Mouse (Mus musculus): Measurements from ENCODE around the gene Plekhh2.

The Plekhh2 gene

GRCm38 (mm10) chr17:84511682-84512515 lies at the start of gene Plekhh2:
Gene Plekhh2, plus strand, starts transcription at chr17:84511895.
- in situ Hi-C loops (cut with MboI), result no loop called here

GRCm38 (mm10) chr17:84465753-84466608 lies 45.7 kb upstream of the Plekhh2 start, which contains the start of gene Thada:
Gene Thada, minus strand, starts transcription at chr17:84466205.
- in situ Hi-C loops (cut with MboI), result no loop called here

GRCm38 (mm10) chr17:84474312-84474711 lies 37.4 kb upstream of the Plekhh2 start:
- in situ Hi-C loops (cut with MboI), result no loop called here

- in situ Hi-C loops (cut with MboI), result loop anchor here (25.0 kb wide), 1 partner anchor 1440 kb away; no protein-coding TSS in a partner anchor
Measured at GRCm38 (mm10) chr17:84477176-84477575, 34.5 kb upstream of the Plekhh2 start.

- in situ Hi-C loops (cut with MboI), result loop anchor here (25.0 kb wide), 1 partner anchor 1441 kb away; no protein-coding TSS in a partner anchor
Measured at GRCm38 (mm10) chr17:84478276-84478675, 33.4 kb upstream of the Plekhh2 start.

- in situ Hi-C loops (cut with MboI), result loop anchor here (25.0 kb wide), 1 partner anchor 1443 kb away; no protein-coding TSS in a partner anchor
Measured at GRCm38 (mm10) chr17:84480464-84481355, 31.0 kb upstream of the Plekhh2 start.

GRCm38 (mm10) chr17:84482831-84483230 lies 28.9 kb upstream of the Plekhh2 start:
- in situ Hi-C loops (cut with MboI), result loop anchor here (25.0 kb wide), 1 partner anchor 1446 kb away; no protein-coding TSS in a partner anchor

- in situ Hi-C loops (cut with MboI), result loop anchor here (25.0 kb wide), 1 partner anchor 1446 kb away; no protein-coding TSS in a partner anchor
Measured at GRCm38 (mm10) chr17:84483673-84484320, 27.9 kb upstream of the Plekhh2 start.

- in situ Hi-C loops (cut with MboI), result loop anchor here (25.0 kb wide), 1 partner anchor 1450 kb away; no protein-coding TSS in a partner anchor
Measured at GRCm38 (mm10) chr17:84487415-84487814, 24.3 kb upstream of the Plekhh2 start.

GRCm38 (mm10) chr17:84492255-84492880 lies 19.3 kb upstream of the Plekhh2 start:
- in situ Hi-C loops (cut with MboI), result loop anchor here (25.0 kb wide), 1 partner anchor 1455 kb away; no protein-coding TSS in a partner anchor

- in situ Hi-C loops (cut with MboI), result loop anchor here (25.0 kb wide), 1 partner anchor 1460 kb away; no protein-coding TSS in a partner anchor
Measured at GRCm38 (mm10) chr17:84497026-84497425, 14.7 kb upstream of the Plekhh2 start.

- in situ Hi-C loops (cut with MboI), result loop anchor here (25.0 kb wide), 1 partner anchor 1460 kb away; no protein-coding TSS in a partner anchor
Measured at GRCm38 (mm10) chr17:84497559-84497958, 14.1 kb upstream of the Plekhh2 start.

GRCm38 (mm10) chr17:84497972-84498604 lies 13.6 kb upstream of the Plekhh2 start:
- in situ Hi-C loops (cut with MboI), result loop anchor here (25.0 kb wide), 1 partner anchor 1461 kb away; no protein-coding TSS in a partner anchor

GRCm38 (mm10) chr17:84498639-84499038 lies 13.1 kb upstream of the Plekhh2 start:
- in situ Hi-C loops (cut with MboI), result loop anchor here (25.0 kb wide), 1 partner anchor 1461 kb away; no protein-coding TSS in a partner anchor

GRCm38 (mm10) chr17:84502341-84502740 lies 9.4 kb upstream of the Plekhh2 start:
- in situ Hi-C loops (cut with MboI), result no loop called here

GRCm38 (mm10) chr17:84505922-84506321 lies 5.8 kb upstream of the Plekhh2 start:
- in situ Hi-C loops (cut with MboI), result no loop called here

GRCm38 (mm10) chr17:84508736-84509135 lies 3.0 kb upstream of the Plekhh2 start:
- in situ Hi-C loops (cut with MboI), result no loop called here

- in situ Hi-C loops (cut with MboI), result no loop called here
Measured at GRCm38 (mm10) chr17:84509176-84509575, 2.5 kb upstream of the Plekhh2 start.

- in situ Hi-C loops (cut with MboI), result no loop called here
Measured at GRCm38 (mm10) chr17:84510355-84510754, 1.3 kb upstream of the Plekhh2 start.

Data from mature B cell (primary cell).